Mouse (Mus musculus): ENCODE measurements around the gene Pakap. TPM values are rescaled to one million over a fixed set of nuclear protein-coding genes. Genes with fewer than 3 reads are reported as not detected.

Pakap gene
- total RNA-seq (2022), result 1 to 10 TPM; 2.5 to 5.5 (median 3.9) TPM

DNA sequence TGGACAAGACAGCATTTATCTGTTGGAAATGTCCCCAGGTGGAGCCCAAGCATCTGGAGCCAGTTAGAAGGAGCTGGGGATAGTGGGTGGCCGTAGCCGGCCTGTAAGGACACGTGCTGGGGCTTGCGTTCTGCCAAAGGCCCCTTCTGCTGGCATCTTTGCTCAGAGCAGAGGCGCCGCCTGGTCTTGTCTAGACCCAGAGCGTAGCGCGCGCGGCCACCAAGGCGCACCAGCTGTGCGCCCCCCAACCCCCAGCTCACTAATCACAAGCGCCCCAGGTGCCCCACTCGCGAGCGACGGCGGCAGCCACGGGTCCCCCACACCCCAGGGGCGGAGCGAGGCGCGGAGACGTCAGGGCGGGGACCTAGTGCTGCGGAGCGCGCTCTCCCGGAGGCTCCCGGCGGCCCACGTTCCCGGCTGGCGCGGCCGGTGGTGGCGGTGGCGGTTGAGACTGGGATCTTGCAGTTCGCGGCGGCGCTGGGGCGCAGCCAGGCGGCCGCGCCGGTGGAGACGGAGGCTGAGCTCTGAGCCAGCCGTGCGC lies at the start of gene Pakap:
Pakap (plus strand) TSS at position 514 of the 541 bp plus-strand sequence.
- DNase-seq (ENCODE audit: low spot score in 2 of 2), result peak in 1 of 2 experiments; percentile 19

DNA sequence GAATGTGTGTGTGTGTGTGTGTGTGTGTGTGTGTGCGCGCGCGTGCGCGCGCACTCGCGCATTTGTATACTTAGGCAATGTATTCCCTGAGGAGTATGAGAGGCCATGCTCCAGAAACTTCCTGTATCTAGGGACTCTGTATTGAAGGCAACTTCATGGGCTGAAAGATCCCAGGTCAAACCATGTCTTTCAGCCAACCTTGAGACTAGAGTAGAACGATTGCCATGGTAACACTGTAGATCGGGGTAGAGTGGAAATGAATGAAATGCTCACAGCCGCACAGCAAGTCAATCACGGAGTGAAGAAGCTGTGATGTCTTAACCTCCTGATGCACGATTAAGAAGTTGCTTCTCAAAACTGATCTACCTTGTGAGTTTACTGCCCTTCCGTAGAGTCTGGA lies 44.5 kb upstream of the Pakap start:
- DNase-seq (ENCODE audit: low spot score in 2 of 2), result no peak

DNA sequence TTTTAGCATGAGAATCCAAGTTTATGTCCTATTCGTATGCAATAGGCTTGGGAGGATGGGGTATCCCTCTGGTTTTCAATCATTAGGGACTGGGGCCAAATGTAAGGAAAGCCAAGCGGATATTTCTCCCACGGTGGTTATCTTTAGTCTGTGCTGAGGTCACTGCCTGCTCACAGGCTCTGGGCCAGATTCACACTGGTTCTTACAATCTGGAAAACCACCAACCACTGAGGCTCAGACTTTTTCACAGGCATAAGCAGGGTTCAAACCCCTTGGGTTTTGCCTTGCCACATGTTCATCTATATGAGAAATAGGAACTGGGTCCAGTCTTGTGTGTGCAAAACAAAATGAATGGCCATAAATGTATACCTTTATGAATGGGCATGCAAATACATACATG lies 43.5 kb upstream of the Pakap start:
- DNase-seq (ENCODE audit: low spot score in 2 of 2), result no peak

DNA sequence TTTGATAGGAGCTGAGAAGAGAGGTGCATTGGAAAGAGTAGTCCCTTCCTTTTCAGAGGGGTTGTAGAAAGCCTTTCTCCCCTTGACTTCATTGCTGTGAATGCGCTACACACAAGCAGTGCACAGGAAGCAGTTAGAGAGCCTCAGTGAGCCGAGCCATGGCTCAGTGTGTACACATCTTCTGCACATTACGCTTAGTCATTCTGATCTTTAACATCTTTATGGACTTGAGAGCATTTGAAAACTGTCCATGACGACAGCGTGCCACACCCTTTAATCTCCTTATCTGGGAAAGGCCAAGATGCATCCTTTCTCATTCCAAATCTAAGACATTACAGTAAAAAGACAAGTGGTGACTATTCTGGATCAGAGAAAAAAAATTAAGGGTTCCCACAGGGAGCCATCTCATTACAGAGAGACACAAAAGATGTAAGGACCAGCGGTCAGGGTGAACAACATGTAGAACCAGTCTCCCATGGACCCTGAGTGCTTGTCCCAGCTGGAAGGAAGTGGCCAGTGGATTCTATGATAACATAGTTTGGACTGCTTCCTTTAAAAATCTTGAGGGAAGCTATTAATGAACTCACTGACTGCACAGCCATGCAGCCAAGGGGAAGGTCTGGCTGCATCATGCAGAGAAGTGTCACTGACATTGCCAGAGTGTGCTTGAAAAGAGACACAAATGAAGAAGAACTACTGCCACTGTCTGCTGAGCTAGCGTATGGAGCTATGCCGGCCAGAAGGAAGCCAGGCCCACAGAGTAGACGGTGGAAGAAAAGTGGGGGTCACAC lies 42.6 kb upstream of the Pakap start:
- DNase-seq (ENCODE audit: low spot score in 2 of 2), result no peak

DNA sequence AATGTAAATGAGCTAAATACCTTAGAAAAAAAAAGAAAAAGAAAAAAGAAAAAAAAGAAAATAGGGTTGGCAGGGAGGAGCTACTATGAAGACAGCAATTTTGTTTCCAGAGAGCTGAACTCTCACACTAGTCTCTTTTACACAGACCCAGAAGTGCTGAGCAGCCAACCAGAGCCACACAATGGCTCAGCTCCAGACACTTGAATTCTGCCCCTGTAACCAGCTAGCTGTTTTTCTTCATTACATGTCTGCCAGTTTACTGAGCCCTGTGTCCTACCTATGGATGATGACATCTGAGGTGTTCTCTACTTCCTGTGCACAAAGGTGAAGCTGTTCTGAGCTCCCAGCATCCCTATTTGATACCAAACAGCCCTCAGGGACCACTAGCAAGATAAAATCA lies 39.7 kb upstream of the Pakap start:
- DNase-seq (ENCODE audit: low spot score in 2 of 2), result no peak

DNA sequence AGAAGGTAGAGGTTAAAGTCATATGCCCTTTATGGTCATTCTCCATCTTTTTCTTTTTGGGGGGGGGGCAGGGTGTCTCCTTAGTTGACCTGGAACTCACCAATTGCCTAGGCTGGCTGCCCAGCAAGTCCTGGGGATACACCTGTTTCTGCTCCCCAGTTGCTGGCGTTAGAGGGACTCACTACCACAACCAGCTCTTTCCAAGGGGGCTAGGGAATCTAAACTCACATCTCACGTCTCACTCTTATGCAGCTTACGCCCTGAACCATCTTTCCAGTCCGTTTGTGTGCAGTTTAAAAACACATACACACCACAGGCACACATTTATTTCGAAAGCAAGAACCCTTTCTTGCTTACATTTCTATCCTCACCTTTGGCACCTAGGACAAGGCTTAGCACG lies 34.3 kb upstream of the Pakap start:
- DNase-seq (ENCODE audit: low spot score in 2 of 2), result no peak

DNA sequence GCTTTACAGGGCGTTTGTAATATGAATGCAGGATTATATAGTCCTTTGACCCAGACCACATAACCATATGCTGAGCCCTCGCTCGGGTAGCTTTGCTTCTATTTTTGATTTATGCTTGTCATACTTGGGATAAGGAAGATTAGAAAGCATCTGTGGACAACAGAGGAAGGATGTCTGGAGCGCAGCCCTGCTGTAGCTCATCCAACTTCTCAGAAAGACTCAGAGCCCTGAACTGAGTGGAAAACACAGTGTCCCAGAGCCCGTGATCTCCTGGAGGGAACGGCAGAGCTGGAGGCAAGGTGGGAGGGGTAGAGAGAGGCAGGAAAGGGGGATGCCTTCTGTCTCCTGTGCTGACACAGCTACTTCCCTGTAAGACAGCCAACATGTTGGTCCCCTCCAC lies 33.7 kb upstream of the Pakap start:
- no peak for DNase-seq (ENCODE audit: low spot score in 2 of 2)

DNA sequence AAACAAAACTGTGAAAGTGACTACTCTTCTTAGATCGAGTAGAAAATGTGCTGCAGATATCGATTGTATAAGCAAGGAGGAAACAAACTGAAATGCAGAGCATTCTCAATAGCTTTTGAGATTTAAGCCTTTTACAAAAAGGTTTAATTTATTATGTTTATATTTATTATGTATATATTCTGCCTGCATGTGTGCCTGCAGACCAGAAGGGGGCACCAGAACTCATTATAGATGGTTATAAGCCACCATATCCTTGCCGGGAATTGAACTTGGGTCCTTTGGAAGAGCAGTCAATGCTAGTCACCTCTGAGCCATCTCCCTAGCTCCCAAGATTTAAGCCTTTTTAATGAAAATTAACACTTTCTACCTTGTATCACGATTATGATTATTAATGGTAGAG lies 32.9 kb upstream of the Pakap start:
- DNase-seq (ENCODE audit: low spot score in 2 of 2), result no peak

DNA sequence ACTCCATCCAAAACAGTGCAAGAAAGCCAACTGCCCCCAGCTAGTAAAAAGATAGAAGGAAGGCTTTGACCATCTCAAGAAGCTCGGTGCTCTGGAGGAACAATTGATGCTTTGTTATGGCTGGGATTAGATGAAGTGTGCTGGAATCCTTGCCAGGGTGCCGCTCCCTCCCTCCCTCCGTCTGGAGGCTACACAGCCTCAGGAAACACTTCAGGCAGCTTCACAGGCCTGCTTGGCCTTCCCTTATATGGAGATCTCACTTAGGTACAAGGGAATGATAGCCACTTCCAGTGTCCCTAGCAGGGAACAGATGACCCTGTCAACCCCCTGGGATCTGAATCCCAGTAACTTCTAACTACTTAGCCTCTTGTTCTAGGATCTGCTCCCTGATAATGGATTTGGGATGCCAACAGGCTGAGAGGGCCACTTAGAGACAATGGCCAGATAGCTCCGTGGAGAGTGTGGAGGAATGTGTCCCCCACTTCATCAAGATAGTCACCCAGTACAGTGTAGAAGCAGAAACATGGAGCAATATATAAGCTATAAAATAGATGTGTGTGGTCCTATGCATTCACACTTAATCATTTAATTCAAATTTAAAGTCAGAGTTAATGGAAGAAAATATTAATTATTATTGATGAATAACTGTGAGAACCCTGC lies 29.8 kb upstream of the Pakap start:
- no peak for DNase-seq (ENCODE audit: low spot score in 2 of 2)

DNA sequence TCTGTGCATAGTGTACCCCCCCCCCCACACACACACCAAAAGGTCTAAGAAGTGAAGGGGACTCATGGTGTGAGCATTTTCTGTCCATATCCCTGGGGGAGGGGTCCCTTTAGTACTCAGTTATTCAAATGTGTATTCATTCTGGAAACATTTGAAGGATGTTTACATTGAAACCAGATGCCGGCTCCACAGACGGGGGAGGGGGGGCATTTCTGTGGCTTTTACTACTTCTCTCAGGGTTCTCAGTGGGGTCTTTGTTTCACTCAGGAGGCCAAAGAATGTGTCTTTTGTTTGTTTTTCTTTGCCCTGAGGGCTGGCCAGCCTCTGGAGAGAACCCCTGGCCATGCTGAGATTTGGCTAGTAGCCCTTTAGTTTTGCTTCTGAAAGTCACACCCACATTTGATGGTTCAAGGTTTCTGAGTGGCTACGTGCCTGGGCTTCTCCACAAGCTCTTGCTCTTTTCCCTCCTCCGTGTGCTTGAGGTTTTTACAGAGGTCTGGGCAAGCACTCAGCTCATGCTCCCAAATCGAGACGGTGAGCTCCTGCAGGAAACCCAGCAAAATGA lies 24.2 kb upstream of the Pakap start:
- no peak for DNase-seq (ENCODE audit: low spot score in 2 of 2)

DNA sequence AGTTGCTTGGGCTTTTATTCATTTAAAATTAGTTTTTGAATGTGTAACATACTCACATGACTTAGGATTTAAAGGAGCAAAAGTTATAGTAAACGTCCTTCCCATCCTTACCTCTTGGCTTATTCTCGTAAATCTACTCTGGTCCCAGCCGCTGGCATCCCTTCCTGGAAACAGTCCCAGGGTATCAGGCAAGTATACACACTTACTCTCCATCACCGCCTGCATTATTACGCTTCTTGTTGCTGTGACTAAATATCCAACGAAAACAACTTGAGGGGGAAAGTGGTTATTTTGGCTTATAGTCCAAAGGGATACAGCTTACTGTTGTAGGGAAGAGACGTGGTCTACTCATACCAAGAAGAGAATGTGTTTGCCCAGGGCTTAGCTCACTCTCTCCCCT lies 20.2 kb upstream of the Pakap start:
- no peak for DNase-seq (ENCODE audit: low spot score in 2 of 2)

DNA sequence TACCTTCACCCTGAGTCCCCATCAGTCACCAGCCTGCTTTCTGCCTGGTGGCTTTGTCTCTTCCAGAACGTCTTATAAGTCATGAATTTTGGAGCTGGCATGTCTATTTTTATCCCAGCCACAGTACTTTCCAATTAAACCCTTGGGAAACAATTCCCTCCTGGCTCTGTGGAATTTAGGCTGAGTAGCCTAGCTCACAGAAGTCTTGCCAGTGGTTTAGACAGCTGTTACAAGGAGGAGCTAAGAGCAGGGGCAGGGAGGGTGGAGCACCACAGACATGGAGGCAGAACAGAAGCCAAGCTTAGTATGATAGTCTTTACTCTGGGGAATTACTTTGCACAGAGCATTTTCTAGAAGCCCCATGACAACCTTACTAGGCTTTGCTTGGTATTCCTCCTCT lies 17.8 kb upstream of the Pakap start:
- DNase-seq (ENCODE audit: low spot score in 2 of 2), result no peak

DNA sequence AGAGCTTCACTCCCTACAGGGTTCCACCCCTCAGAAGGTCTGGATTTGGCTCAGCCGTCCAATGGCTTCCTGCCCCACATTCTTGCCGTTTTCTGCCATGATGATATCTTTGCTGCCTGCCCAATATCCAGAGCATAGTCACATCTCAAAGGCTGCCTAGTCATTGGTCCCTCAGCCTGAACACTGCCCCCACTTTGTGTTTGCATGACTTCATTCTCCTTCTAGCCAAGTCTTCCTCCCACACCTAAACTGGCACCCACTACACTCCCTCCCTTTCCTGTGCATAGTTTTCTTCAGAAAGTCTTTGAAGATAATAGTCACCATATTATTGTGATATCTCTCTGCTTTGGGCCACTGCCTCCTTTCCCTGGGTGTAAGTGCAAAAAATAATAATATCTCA lies 10.9 kb upstream of the Pakap start:
- DNase-seq (ENCODE audit: low spot score in 2 of 2), result no peak

DNA sequence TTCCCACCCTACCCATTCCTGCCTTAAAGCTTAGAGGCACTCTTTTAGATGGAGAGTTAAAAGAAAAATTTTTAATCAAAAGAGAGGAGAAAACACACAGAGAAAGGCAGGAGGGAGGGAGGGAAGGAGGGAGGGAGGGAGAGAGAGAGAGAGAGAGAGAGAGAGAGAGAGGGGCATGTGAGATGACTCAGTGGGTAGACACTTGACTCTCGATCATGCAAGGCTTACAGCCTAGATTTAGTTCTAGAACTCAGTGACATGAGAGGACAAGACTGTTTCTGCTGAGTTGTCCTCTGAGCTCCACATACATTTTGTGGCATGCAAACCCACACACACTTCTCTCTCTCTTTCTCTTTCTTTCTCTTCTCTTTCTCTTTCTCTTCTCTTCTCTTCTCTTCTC lies 8.5 kb upstream of the Pakap start:
- no peak for DNase-seq (ENCODE audit: low spot score in 2 of 2)

DNA sequence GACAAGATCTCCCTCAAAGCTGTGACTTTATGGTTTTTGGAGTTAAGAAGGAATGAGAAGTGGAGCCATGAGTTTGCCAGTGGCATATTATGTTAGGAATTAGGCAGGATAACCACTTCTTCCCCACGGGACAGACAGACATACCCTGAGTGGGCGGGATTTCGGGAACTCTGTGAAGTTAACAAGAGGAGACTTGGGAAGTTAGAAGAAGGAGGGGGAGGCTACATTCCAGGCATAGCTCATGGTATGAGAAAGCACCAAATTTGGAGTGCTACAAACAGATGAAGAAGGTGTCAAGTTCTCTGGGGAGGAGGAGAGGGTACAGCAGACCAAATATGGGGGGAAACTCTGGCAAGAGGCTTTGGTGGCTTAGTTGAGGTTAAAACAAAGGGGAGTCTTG lies 8.0 kb upstream of the Pakap start:
- DNase-seq (ENCODE audit: low spot score in 2 of 2), result no peak

DNA sequence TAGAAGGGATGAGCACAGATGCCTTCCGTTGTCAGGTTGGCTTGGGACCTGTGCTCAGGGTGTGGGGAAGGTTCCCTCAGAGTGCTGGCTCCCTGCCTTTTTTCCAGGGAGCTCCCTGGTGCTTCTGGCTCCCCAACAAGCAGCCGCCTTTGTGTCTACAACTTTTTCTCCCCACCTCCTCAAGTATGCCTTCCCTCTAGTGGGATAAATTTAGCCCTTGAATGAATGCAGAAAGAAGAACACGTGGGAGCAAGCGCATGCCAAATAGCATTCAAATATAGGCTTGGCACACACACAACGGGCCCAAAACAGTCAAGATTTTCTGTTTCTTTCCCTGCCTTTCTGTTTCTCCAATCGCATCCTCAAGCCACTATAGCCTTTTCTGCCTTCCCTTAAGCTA lies 6.9 kb upstream of the Pakap start:
- no peak for DNase-seq (ENCODE audit: low spot score in 2 of 2)

DNA sequence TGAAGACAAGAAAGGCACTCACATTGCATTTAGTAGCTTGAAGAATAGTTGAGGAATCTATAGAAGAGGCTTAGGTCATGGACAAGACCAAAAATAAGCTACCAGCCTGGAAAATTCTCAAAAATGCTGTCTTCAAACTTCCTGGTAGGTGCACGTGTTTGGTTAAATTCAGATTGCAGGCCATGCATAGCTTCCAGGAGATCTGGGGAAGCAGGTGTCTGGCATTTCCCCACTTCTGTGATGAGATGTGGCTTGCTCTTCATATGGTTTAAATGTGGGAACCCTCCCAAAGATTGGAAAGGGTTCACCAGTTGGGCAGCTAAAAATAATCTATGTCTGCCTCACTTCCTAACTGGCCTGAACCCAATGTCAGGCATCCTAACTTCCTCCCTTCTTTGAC lies 2.7 kb upstream of the Pakap start:
- no peak for DNase-seq (ENCODE audit: low spot score in 2 of 2)

DNA sequence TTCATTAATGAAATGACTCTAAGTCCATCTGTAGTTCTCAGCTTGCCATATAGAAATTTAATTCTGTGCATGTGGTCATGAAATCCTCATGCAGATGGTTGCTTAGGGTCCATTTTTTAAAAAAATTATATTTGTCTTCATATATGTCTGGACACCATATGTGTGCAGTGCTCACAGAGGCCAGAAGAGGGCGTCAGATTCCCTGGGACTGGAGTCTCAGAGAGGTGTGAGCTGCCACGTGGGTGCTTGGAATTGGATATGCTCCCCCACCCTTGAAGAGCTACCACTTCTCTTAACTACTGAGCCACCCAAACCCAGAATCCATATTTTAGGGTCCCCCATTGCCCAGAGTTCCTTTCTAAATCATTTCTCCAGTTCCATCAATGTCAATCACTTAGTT lies 2.2 kb upstream of the Pakap start:
- DNase-seq (ENCODE audit: low spot score in 2 of 2), result no peak

DNA sequence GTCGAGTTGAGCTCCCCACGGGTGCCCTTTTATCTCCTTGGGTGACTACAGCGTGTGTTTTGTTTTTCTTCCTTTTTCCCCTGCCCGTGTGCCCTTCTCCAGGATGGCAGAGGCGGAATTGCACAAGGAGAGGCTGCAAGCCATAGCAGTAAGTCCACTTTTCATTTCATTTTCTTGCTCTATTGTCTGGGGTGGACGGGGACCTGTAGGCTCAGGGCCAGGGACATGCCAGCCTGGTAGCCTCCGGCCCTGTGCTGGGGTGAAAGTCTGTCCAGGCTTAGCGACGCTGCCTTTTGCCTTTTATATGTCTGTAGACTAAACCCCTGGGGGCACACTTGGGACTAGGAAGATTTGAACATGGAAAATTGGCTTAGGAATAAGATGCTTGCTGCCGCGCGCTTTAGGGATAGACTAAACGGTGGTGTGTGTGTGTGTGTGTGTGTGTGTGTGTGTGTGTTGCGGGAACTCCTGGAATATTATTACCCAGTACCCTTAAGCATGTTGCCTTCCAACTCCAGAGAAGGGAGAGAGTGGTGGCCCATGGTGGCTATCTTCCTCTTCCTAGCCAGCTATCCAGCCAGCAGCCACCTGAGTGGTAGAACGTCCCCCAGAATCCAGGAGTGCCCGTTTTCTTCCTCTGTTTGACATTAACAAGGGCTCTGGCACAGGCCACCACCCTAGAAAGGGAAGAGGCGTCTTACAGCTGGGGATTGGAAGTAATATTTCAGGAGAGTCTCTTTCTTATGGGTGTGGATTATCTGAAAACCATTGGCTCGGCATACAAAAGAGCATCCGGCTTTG lies 489 bp downstream of the Pakap start:
- DNase-seq (ENCODE audit: low spot score in 2 of 2), result no peak

DNA sequence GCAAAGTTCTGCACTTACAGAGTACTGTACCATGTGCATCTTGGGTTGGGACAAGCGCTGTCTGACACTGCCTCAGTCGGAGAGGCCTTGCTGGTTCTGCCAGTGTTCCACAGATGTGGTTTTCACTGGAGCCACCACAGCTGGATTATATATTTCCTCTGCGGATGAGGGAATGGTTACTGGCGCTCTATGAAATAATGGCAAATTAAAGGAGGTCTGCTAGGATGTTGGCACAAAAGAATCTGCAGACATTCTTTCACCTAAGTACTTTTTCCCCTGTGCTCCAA lies 1.0 kb downstream of the Pakap start:
- DNase-seq (ENCODE audit: low spot score in 2 of 2), result no peak

DNA sequence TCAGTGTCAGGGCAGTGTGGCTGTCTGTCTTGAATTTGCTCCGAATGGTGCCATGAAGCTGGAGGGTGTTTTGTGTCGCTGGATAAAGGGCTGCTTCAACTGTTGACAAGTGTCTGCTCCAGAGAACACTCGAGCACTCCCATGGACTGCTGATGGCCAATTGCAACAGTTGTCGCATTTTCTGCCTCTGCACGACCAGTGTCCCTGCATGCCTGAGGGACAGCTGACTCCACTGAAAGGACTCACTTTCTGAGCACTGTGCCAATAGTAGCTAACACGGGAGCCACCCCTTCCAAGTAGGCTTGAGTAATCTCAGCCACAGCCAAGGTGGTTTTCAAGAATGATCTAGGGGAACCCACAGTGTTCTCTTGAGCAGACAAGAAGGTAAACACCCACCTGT lies 1.7 kb downstream of the Pakap start:
- DNase-seq (ENCODE audit: low spot score in 2 of 2), result no peak

DNA sequence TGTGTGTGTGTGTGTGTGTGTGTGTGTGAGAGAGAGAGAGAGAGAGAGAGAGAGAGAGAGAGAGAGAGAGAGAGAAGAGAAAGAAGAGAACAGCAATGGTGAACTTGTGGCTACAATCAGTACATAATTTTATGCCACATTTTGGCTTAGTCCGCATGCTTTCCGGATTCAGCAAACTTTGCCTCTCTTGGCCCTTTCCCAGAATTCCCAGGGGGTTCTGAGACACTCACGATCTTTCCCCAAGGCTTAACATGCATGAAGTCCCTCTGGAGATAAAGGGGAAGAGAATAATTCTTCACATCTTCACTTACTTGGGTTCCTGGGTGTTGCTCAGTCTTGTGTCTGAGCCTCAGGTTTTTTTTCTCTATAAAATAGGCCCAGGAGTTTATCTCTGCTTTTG lies 2.2 kb downstream of the Pakap start:
- DNase-seq (ENCODE audit: low spot score in 2 of 2), result no peak

Data from gastrocnemius, adult 8-10 months (tissue).